Mouse (Mus musculus): ENCODE measurements at regions not wholly inside any gene's neighbourhood (a gene's known extent, or its start where the extent isn't known, plus 50 kb on each side); places are given as distances from the start of the nearest gene placed in this dataset.
A peak's percentile ranks its signal among the peaks of the same experiment; 100 is the strongest.
"Not testable (repeated sequence)": the region's sequence is repeated elsewhere in the genome, so short reads cannot be mapped to it uniquely, and the experiment has no call there.

DNA sequence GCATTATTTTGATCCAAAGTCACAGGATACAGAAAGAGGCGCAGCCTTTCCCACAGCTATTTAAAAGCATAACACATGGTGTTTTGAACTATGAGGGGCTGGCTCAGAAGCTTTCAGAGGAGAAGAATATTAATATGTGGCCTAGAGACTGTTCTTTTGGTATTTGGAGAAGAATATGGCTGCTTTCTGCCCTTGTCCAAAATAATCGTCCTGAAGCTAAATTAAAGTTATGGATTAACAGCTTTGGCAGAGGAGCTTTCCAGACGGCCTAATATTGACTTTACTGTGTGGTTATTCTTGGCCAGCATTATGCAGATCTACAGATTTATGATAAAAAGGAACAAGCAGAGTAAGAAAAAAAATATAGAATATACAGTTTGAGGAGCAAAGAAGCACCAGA is 222.4 kb upstream of the Tmprss15 start:
- no peak for DNase-seq (ENCODE audit: low spot score in 2 of 2)

DNA sequence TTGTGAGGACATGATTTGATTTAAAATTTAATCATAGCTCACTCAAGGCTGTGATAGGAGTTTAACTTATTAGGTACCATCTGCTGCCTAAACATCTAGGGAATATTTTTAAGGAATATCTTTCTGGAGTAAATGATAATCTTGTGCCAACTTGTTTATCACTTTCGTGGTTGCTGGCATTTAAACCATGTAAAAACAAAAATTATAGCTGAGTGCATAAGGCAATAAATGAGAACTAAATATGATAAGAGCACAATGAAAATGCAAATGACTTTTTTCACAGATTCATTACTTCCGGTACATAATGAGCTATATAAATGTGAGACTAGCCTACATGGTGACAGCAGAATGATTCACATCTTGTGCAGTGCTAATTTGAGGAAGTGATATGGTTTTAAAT is 221.8 kb upstream of the Tmprss15 start:
- DNase-seq (ENCODE audit: low spot score in 2 of 2) = no peak

DNA sequence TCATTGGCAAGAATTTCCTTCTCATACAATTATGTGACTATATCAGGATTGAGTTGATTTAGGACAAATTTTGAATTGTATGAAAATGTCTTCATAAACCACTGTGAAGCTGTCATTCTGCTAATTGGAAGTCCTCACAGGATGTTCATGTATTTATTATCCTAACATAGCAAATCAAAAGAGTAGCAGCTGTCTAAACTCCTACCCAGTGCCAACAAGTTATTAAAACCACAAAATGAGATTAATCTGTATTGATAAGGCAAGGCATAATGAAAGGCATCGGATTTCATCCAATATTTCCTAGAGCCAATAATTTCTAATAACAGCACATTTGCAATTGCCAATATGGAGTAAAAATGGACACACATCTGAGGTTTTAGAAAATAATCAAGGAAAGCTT is 217.6 kb upstream of the Tmprss15 start:
- no peak for DNase-seq (ENCODE audit: low spot score in 2 of 2)

DNA sequence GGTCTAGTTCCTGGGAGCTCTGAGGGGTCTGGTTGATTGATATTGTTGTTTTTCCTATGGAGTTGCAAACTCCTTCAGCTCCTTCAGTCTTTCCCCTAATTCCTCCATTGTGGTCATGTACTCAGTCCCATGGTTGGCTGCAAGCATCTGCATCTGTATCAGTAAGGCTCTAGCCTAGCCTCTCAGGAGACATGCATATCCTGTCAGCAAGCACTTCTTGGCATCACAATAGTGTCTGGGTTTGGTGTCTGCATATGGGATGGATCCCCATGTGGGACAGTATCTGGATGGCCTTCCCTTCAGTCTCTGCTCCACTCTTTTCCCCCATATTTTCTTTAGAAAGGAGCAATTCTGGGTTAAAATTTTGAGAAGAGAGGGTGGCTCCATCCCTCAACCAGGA is 205.7 kb upstream of the Tmprss15 start:
- not testable (repeated sequence) for DNase-seq (ENCODE audit: low spot score in 2 of 2)

DNA sequence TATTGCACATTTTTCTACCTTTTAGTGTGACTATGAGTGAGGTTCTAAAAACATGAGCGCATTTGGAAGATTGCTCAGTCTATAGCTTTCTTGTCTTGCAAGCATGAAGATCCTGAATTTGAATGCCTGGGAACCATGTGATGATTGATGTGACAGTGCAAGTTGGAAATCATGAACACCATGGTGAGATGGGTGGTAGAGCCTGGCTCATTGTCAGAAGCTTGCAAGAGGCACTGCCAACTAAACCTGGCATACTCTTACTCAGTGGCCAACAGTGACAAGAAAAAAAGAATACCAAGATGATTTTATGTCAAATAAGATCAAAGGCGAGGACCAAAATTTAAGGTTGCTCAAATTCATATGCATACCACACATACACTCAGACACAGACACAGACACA is 188.1 kb upstream of the Tmprss15 start:
- DNase-seq (ENCODE audit: low spot score in 2 of 2) = no peak

DNA sequence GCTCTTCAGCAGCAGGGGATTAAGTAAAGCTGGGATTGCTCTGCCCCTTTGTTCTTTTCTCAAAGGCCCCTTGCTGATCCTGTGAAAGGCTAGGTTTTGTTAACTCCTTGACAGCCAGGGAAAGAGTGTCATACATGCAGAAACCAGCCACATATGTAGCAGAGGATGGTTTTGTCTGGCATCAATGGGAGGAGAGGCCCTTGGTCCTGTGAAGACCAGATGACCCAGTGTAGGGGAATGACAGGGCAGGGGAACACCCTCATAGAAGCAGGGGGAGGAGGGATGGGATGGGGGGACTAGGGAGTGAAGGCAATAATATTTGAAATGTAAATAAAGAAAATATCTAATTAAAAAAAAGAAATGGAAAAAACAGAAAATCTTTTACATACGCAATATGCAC is 165.6 kb upstream of the Tmprss15 start:
- DNase-seq (ENCODE audit: low spot score in 2 of 2) = no peak

DNA sequence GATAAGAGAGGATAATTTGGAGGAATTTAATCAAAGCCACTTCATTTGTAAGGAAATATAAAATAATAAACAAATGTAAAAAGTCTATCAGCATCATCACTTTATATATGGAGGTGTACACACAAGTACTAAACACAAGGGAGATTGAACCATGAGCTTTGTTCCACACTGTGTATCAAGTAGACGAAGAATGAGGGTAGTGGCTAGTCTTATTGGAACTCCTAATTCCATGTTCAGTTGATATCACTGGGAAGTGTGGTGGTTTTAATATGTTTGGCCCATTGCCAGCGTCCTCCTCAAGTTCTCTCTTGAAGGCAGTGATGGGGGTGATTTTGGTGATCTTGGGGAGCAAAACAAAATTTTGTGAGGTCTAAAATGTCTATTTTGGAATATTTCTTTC is 165.2 kb upstream of the Tmprss15 start:
- DNase-seq (ENCODE audit: low spot score in 2 of 2) = no peak

DNA sequence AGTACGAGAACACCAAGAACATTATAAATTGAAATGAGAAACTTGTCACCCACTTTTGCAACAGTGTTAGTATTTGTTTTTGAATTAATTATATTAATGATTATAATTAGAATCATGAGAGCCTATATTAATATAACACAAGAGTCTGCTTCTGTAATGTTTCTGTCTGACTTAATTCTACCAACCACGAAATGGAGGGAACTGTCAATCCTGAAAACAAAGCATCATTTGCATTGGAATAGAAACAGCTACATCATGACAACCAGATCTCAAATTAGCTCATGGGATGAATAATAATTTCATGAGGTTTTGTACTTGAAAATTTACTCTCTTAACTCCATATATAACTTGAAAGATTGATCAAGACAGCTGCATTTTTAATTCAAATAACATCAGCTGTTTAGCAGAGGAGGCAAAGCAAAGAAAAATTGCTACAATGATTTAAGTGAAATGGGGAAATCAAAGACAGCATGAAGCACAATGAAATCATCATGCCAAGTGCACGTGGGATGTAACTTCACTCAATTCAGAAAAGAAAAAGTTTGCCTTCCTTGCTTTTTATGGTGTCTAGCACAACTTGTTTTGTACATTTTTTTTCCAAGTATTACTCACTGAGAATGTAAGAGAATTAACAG is 150.1 kb upstream of the Tmprss15 start:
- no peak for DNase-seq (ENCODE audit: low spot score in 2 of 2)

DNA sequence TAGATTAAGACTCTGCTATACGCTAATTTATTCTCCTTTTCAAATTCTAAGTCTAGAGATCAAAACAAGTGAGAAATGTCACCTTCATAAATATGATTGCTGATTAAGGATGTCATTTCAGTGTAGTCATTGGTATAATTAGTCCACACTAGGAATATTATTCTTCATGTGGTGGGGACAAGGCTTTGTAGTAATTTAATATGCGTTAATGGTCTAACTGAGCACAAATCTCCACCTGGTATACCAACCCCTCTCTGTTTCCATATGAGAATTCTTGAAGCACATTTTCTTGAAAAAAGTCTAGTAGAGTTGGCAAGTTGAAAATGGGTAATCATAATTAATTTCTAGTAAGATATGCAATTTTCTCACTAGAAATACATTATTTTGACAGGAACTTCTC is 149.3 kb upstream of the Tmprss15 start:
- no peak for DNase-seq (ENCODE audit: low spot score in 2 of 2)

DNA sequence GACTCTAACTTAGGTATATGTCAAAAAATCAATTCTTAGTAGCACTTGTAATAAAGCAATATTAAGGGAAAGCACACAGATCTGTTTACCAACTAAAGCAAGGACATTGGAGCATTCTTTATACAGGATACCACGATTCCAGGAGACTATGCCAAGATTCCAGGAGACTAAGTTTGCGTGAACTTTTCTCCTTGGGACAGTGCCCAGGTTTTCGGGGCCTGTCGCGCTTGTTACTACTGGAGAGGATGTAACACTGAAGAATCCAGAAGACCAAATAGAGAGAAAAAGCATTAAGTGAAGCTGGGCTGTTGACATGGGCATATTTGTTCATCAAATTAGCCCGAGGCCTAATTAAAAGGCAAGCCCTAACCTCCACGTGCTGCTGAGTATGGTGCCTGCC is 100.3 kb upstream of the Tmprss15 start:
- DNase-seq (ENCODE audit: low spot score in 2 of 2) = no peak

DNA sequence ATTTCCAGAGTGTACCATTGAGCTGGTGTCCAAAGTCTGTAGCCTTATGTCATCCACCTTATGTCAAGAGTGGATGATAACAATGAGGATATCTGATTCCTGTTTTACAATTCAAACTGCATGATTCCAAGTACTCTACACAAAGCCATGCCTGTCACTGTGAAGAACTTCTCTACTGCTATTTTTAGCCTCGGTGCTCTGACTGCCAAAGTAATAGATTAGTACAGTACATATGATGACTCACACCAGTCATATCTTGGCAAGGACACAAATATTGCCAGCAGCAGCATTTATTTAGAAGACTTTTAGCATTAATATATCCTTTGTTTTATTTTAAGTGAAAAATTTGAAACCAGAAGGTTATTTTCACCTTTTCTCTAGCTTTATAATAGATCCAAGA is 95.6 kb upstream of the Tmprss15 start:
- no peak for DNase-seq (ENCODE audit: low spot score in 2 of 2)

DNA sequence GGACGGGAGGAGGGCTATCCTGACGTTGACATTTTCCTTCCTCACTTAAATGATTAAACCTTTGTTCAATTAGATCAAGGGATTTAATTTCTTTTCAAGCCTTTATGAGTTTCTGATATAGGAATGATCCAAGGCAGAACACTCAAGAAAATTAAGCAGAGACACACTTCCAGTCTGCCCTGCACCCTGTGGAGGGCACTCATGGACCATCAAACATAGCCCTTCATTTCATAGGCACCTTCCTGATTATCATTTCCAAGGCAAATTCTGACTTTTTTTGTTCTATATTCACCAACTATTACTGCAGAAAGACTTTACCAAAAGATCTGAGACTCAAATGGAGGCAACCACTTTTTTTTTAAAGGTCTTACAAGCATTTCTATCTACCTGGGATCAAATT is 91.6 kb upstream of the Tmprss15 start:
- peak; percentile 37 to 50 for DNase-seq (ENCODE audit: low spot score in 2 of 2)

DNA sequence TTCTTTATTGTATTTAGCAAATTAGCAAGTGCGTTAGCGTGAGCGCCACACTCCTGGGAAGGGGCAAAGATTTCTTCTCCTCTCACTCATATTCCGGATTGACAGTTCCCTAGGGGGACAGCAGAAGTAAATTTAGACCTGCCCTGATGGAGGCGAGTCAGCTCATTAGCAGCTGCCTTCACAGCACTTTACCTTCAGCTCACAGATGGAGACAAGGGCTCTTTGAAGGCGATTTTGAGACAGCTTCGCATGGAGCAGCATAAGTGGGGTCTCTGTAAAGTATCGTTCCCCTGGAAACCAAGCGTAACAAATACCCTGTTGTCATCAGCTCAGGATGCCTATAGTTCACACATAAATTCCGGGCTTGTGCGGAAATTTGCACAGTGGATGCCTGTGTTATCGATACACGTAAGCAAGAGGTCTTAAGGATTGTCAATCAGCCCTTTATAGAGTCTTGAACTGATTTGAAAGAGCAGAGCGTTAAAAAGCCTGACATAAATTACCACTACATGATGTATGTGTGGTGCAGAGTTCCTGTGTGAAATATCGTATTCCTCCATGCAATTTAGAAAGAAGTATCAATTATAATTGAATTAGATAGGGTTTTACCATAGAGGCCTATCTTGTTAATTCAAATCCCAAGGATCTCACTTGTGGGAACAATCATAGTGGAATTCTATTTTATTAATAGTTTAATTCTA is 86.6 kb upstream of the Tmprss15 start:
- peak; percentile 7 to 17 for DNase-seq (ENCODE audit: low spot score in 2 of 2)

DNA sequence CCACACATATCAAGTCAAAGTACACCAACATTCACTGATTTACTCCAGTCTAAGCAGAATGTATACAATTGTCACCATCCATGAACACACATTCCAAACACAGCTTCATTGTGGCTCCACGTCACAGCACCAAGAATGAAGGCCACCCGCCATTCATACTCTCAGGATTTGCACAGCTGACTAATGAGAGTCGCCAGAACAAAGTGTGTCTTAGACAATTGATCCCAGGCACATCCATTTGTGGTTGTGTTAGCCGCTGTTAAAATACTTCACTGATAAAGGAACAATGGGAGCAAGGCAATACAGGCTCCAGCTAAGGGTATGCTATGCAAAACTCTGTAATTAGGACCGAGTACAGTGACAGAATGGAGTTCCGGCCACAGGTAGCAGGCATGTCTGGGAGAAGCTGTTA is 85.9 kb upstream of the Tmprss15 start:
- no peak for DNase-seq (ENCODE audit: low spot score in 2 of 2)

DNA sequence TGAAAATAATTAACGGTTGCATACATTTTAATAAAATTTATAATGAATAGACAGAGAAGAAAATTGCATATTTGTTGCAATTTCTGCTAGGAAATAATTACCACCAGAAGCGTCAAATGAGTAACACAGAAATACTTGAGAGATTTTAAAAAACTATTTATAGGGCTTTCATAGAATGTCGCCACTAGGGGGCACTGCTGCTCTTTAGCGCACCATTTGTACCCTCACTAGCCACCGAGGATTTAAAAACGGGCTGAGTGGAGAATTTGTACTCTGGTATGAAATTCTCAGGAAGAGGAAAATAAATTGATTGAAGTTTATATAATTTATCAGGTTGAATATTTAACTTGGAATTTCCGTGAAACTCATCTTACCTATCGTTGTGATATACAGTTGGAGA is 77.3 kb upstream of the Tmprss15 start:
- peak; percentile 84 to 87 for DNase-seq (ENCODE audit: low spot score in 2 of 2)

DNA sequence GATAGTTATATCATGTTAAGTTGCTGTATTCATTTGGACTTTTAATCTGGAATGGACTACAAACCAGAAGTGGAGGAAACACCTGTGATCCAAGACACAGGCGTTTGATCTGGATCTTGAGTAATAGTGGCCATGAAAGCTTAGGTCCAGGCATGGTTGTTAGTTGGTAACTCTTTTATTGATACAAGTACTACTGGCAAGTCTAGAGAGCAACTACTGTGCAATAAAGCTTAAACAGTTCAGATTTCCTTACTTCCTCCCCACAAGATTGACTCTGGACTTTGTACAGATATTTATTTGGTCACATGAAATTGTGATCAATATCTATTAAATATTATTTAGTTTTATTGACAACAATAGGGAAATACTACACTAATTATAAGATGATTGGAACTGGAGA is 51.9 kb upstream of the Tmprss15 start:
- DNase-seq (ENCODE audit: low spot score in 2 of 2) = no peak
